Comparison of ENCODE assay signal across 19 mouse cellular contexts in genomic region chr2:51207150-51208022, GRCm38 (mm10). TPM values are rescaled to one million over a fixed set of nuclear protein-coding genes. Genes with fewer than 3 reads are reported as not detected.
A peak's percentile ranks its signal among the peaks of the same experiment; 100 is the strongest.
DNase-seq lines count a peak whose midpoint lies in the region; ATAC-seq lines count a peak whose summit lies in the region.
"Had no signal": no experiment of that assay in that cellular context is flagged by ENCODE, and none has a peak within 500 bp of the region (broad histone marks: within the 10 kb centered on the region; RNA-seq: fewer than 3 reads in every experiment).

No protein-coding gene starts in this region.

- ATAC-seq in kidney, embryonic 15.5 days (replicated peaks; ENCODE audit: low FRiP score), result peak; percentile 56
- no peak for ATAC-seq in midbrain, embryonic 16.5 days
- ATAC-seq: forebrain, embryonic 15.5 days; intestine, embryonic 16.5 days had no signal

- no peaks in the 10 kb centered on the region for H3K9me3 ChIP-seq in kidney, embryonic 15.5 days (replicated peaks)
- H3K9me3 ChIP-seq in midbrain, embryonic 10.5 days (replicated peaks), result no peaks in the 10 kb centered on the region
- no peaks in the 10 kb centered on the region for H3K9me3 ChIP-seq in midbrain, embryonic 16.5 days (replicated peaks; ENCODE audit: control insufficient read depth, low read length, poor library complexity, severe bottlenecking)
- H3K9me3 ChIP-seq: forebrain, embryonic 15.5 days; hindbrain, embryonic 13.5 days; neural tube, embryonic 12.5 days had no signal

- no peaks in the 10 kb centered on the region for H3K27me3 ChIP-seq in kidney, embryonic 15.5 days
- no peaks in the 10 kb centered on the region for H3K27me3 ChIP-seq in midbrain, embryonic 10.5 days (ENCODE audit: low read depth, poor library complexity, severe bottlenecking)
- no peaks in the 10 kb centered on the region for H3K27me3 ChIP-seq in midbrain, embryonic 16.5 days (ENCODE audit: control insufficient read depth, insufficient read depth, low read depth, low read length)
- H3K27me3 ChIP-seq: forebrain, embryonic 15.5 days; hindbrain, embryonic 13.5 days; neural tube, embryonic 12.5 days had no signal

- 16% methylated on average over 7 of the region's 7 CpGs for WGBS in kidney, embryonic 15.5 days
- WGBS in midbrain, embryonic 10.5 days, result 73% methylated on average over 7 of the region's 7 CpGs
- WGBS in midbrain, embryonic 16.5 days, result 74% methylated on average over 7 of the region's 7 CpGs

- no peak overlapping the region for H3K9ac ChIP-seq in kidney, embryonic 15.5 days
- no peak overlapping the region for H3K9ac ChIP-seq in midbrain, embryonic 16.5 days (ENCODE audit: low read depth, low read length)
- H3K9ac ChIP-seq: forebrain, embryonic 15.5 days; hindbrain, embryonic 13.5 days; neural tube, embryonic 12.5 days had no signal

- no peak overlapping the region for H3K4me3 ChIP-seq in kidney, embryonic 15.5 days (replicated peaks)
- no peak overlapping the region for H3K4me3 ChIP-seq in midbrain, embryonic 10.5 days
- H3K4me3 ChIP-seq in midbrain, embryonic 16.5 days (ENCODE audit: low read depth, low read length), result no peak overlapping the region
- H3K4me3 ChIP-seq: forebrain, embryonic 15.5 days; hindbrain, embryonic 13.5 days; neural tube, embryonic 12.5 days had no signal

- no peak for DNase-seq in kidney, adult 18-20 months
- no peak for DNase-seq in midbrain, embryonic 10.5 days (ENCODE audit: low spot score)
- DNase-seq in hindlimb bud, embryonic 11.5 days (ENCODE audit: extremely low spot score, low read depth, low spot score), result peak; percentile 49
- DNase-seq in cerebellum, postnatal 10 days, result no peak
- no peak for DNase-seq in thymus, postnatal 0 days (ENCODE audit: low spot score)
- no peak for DNase-seq in cerebellum, adult 11 months
- DNase-seq: adrenal gland, postnatal 25 days; cerebellum, adult 9-11 months; gastrocnemius, postnatal 14 days; heart, postnatal 10 days; liver; right cerebral cortex, postnatal 25 days had no signal

- no peaks in the 10 kb centered on the region for H3K36me3 ChIP-seq in kidney, embryonic 15.5 days
- H3K36me3 ChIP-seq in midbrain, embryonic 10.5 days, result no peaks in the 10 kb centered on the region
- no peaks in the 10 kb centered on the region for H3K36me3 ChIP-seq in midbrain, embryonic 16.5 days (ENCODE audit: control insufficient read depth, insufficient read depth, low read length)
- H3K36me3 ChIP-seq: forebrain, embryonic 15.5 days; hindbrain, embryonic 13.5 days; neural tube, embryonic 12.5 days had no signal

- peaks cover 9% of the 10 kb centered on the region for H3K4me1 ChIP-seq in kidney, embryonic 15.5 days
- peaks cover 17% of the 10 kb centered on the region for H3K4me1 ChIP-seq in midbrain, embryonic 10.5 days
- H3K4me1 ChIP-seq in midbrain, embryonic 16.5 days (ENCODE audit: control insufficient read depth, insufficient read depth, low read length), result no peaks in the 10 kb centered on the region
- H3K4me1 ChIP-seq: forebrain, embryonic 15.5 days; hindbrain, embryonic 13.5 days; neural tube, embryonic 12.5 days had no signal

- H3K4me2 ChIP-seq in kidney, embryonic 15.5 days, result no peak overlapping the region
- no peak overlapping the region for H3K4me2 ChIP-seq in midbrain, embryonic 16.5 days (ENCODE audit: low read length)
- H3K4me2 ChIP-seq: forebrain, embryonic 15.5 days; hindbrain, embryonic 13.5 days; neural tube, embryonic 12.5 days had no signal

- H3K27ac ChIP-seq in kidney, embryonic 15.5 days, result 0 out of 2 replicates have a peak overlapping the region, but pooled peaks have one; percentile 8
- H3K27ac ChIP-seq in midbrain, embryonic 10.5 days (replicated peaks), result 0 out of 2 replicates have a peak overlapping the region, but pooled peaks have one; percentile 35
- no peak overlapping the region for H3K27ac ChIP-seq in midbrain, embryonic 16.5 days (ENCODE audit: low read length)
- H3K27ac ChIP-seq: forebrain, embryonic 15.5 days; hindbrain, embryonic 13.5 days; macrophage; neural tube, embryonic 12.5 days had no signal

RNA-seq across cellular contexts. Expression of gene Rnd3, which starts 58.5 kb away (rescaled TPM):
- 41.6 and 43.5 TPM in 2 replicates for polyA plus RNA-seq in kidney, embryonic 15.5 days (2015; fragmentation: Nextera tagmentation; extraction: Ambion mirVana)
- polyA plus RNA-seq in midbrain, embryonic 10.5 days (2016; fragmentation: Nextera tagmentation; extraction: Ambion mirVana), result 155 and 255 TPM in 2 replicates
- polyA plus RNA-seq in midbrain, embryonic 16.5 days (2015; fragmentation: Nextera tagmentation; extraction: Ambion mirVana), result 157 and 180 TPM in 2 replicates
- polyA plus RNA-seq in thymus, postnatal 0 days (2015; fragmentation: Nextera tagmentation; extraction: Ambion mirVana), result 7.4 and 7.8 TPM in 2 replicates
